Mouse (Mus musculus) natural killer cell, adult 2 months (primary cell): Measurements from ENCODE around the gene Gm10972.
"Not testable (repeated sequence)": the region's sequence is repeated elsewhere in the genome, so short reads cannot be mapped to it uniquely, and the experiment has no call there.

ENCODE experiments used
- DNase-seq, 2 experiments: peaks; one replicate each; pipeline ENCODE4 v3.0.0; 2022; ENCODE audit warnings: low spot score in 2 of 2

The Gm10972 gene

DNA sequence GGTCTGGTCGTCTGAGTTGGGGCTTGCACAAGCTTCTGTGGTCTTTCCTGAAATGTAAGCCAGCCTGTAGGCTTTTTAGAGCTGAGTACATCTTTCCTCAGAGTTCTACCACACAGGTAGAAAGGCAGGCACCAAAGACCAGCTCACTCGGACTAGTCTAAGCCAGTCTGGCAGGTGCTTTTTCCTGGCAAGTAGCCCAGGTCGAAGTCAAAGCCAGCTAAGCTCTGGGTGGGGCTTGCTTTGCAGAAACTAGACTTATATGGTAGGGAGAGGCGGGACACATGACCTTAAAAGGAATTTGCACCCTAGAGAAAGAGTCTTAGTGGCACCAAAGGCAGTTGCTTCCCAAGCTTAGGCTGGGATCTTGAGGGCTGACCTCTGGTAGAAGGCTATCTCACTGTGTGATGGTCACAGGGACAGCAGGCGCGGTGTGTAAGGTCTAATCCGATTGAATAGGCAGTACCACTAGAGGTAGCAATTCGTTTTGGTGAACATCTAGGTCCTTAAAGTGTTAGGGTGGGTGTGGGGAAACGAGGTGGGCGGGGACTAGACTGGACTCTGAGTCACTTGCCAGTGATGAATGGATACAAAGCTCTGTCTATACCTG is 16.3 kb downstream of the Gm10972 start:
- peak in 1 of 2 experiments; percentile 4 for DNase-seq

- not testable (repeated sequence) for DNase-seq
Observed at GRCm38 (mm10) chr3:94660841-94661240, 17.9 kb downstream of the Gm10972 start.

DNA sequence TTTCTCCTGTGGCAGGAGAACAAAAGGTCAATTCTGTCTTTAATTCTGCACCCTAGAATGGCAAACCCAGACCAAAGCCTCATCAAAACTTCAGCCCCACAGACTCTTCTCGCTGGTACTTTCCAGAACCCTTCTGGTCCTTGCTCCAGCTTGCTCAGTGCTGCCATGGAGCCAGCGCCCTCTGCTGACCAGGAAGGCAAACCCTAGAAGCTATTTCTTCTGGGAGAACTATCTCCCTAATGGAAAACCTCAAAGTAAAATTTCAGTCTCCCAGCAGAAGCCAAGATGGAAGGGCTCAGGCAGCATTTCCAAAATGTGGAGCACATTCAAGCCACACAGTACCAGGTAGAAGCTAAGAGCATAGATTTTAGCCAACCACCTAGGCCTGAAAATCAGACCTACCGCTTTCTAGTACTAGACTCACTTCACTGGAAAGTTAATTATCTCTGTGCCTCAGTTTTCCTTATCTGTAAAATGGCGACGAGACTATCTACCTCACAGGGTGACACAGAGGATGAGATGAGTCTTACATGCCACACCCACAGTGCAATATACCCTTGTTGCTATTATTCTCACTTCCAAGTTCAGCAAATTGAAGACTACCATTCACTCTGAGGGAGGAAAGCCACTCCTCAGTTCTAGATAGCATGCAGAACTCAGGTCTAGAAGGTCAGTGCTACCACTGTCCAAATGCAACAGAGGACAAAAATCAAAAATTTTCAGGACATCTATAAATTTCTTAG is 22.3 kb downstream of the Gm10972 start:
- not testable (repeated sequence) for DNase-seq

GRCm38 (mm10) chr3:94665896-94666295 is 23.0 kb downstream of the Gm10972 start:
- not testable (repeated sequence) for DNase-seq

DNA sequence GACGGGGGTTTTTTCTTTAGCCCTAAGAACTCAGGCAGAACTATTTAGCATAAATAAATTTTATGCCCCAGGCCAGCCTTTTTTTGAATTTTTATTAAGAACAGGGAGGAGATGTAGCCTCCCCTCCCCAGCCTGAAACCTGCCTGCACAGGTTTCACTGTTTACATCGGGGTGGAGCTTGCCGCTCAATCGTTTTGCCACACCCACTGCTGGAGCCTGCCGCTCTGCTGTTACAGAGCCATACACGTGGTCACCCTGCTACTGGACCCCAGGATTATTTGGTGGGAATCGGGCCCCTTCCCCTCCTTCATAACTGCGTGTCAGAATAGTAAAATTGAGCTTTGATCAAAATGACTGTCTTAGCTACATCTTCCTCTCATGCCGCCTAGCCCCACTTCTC is 32.2 kb downstream of the Gm10972 start:
- DNase-seq = not testable (repeated sequence)

- DNase-seq = no peak
Observed at GRCm38 (mm10) chr3:94679351-94679841, 36.5 kb downstream of the Gm10972 start.

- not testable (repeated sequence) for DNase-seq
Observed at GRCm38 (mm10) chr3:94680032-94680431, 37.1 kb downstream of the Gm10972 start.

GRCm38 (mm10) chr3:94680783-94681182 is 37.9 kb downstream of the Gm10972 start:
- DNase-seq = no peak

- no peak for DNase-seq
Observed at GRCm38 (mm10) chr3:94683646-94684045, 40.7 kb downstream of the Gm10972 start.

GRCm38 (mm10) chr3:94685989-94686772 is 43.3 kb downstream of the Gm10972 start:
- not testable (repeated sequence) for DNase-seq

DNA sequence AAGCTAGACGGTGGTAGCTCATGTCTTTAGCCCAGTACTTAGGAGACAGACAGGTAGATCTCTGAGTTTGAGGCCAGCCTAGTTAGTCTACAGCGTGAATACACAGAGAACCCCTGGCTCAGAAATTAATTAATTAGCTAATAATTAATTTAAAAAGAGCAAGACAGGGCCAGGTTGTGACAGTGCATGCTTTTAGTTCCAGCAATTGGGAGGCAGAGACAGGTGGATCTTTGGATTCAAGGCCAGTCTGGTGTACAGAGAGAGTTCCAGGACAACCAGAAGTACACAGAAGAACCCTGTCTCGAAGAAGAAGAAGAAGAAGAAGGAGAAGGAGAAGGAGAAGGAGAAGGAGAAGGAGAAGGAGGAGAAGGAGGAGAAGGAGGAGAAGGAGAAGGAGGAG is 45.8 kb downstream of the Gm10972 start:
- not testable (repeated sequence) for DNase-seq

- DNase-seq = not testable (repeated sequence)
Observed at GRCm38 (mm10) chr3:94689195-94689594, 46.3 kb downstream of the Gm10972 start.

GRCm38 (mm10) chr3:94690162-94690561 is 47.2 kb downstream of the Gm10972 start:
- DNase-seq = not testable (repeated sequence)

DNA sequence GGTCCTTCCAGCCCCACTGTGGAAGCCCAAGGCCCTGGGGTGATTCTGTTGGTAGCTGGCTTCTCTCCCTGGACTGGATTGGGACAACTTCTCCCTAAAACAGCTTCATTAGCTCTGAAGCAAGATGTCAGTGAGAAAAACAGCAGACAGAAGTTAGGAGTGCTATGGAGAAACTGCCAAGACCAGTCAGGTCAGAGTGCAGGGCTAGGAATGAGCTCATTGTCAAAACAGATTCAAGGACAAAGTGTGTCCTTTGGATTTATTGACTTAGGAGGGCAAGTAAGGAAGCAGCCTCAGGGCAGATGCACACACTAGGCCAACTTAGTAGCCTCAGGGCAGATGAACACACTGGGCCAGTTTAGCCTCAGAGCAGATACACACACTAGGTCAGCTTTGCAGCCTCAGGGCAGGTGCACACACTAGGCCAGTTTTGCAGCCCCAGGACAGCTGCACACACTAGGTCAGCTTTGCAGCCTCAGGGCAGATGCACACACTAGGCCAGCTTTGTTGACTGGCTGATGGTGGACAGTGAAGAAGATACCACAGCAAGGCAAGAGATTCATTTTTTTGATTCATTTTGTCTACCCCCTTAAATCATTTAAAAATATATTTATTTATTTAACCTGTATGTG is 47.8 kb downstream of the Gm10972 start:
- no peak for DNase-seq

DNA sequence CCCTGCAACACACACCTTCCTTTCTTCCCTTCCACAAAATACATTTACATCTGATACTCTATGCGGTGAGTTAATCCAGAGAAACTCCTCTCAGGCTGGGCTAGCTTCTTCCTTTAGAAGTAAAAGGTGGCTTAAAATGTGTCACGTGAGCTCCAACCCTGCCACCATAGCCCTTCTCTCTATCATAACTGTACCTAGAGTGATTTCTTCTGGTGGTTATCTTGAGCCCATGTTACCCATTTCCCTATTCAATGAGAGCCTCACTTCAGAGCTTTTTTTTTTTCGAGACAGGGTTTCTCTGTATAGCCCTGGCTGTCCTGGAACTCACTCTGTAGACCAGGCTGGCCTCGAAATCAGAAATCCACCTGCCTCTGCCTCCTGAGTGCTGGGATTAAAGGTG is 48.8 kb downstream of the Gm10972 start:
- DNase-seq = not testable (repeated sequence)
